Mouse (Mus musculus): ENCODE measurements at regions not wholly inside any gene's neighbourhood (a gene's known extent, or its start where the extent isn't known, plus 50 kb on each side); places are given as distances from the start of the nearest gene placed in this dataset.

- TF ChIP-seq TAL1 (conservative IDR thresholded peaks at IDR 0.05; ENCODE audit: low read depth, low read length) (no peak), GATA1 (IDR thresholded peaks at IDR 0.05; ENCODE audit: borderline replicate concordance, low read length) (no peak), CTCF (IDR thresholded peaks at IDR 0.05; ENCODE audit: low read depth, low read length) (no peak), GATA2 (IDR thresholded peaks at IDR 0.05; ENCODE audit: borderline replicate concordance, low read depth, low read length) (no peak), POLR2AphosphoS5 (IDR thresholded peaks at IDR 0.05; ENCODE audit: insufficient replicate concordance, low read depth, low read length) (no peak)
- DNase-seq (ENCODE audit: low spot score) (no peak), ATAC-seq (ENCODE audit: extremely low read depth, insufficient number of reproducible peaks, low FRiP score, poor library complexity, severe bottlenecking) (no peak)
- no peaks in the 10 kb centered on the region for H3K27me3 ChIP-seq (ENCODE audit: insufficient read depth, low read length)
- no peaks in the 10 kb centered on the region for H3K36me3 ChIP-seq (replicated peaks)
- H3K9me3 ChIP-seq (replicated peaks): no peaks in the 10 kb centered on the region
- no peaks in the 10 kb centered on the region for H3K4me1 ChIP-seq (ENCODE audit: insufficient read depth, low read depth, low read length)
- H3K4me3 ChIP-seq (ENCODE audit: low read depth, low read length): no peak overlapping the region
These were observed 787.8 kb downstream of the Ets1 start for GRCm38 (mm10) chr9:33423781-33424180.

GRCm38 (mm10) chr9:33436459-33436858 is 800.4 kb downstream of the Ets1 start:
- no peak for DNase-seq (ENCODE audit: low spot score)
- Histone ChIP-seq H3K9me3 (replicated peaks) (no peaks in the 10 kb centered on the region), H3K4me3 (ENCODE audit: low read depth, low read length) (no peak overlapping the region), H3K36me3 (replicated peaks) (no peaks in the 10 kb centered on the region), H3K27me3 (ENCODE audit: insufficient read depth, low read length) (no peaks in the 10 kb centered on the region), H3K4me1 (ENCODE audit: insufficient read depth, low read depth, low read length) (no peaks in the 10 kb centered on the region)
- ATAC-seq (ENCODE audit: extremely low read depth, insufficient number of reproducible peaks, low FRiP score, poor library complexity, severe bottlenecking): no peak
- TF ChIP-seq CTCF (IDR thresholded peaks at IDR 0.05; ENCODE audit: low read depth, low read length) (no peak), POLR2AphosphoS5 (IDR thresholded peaks at IDR 0.05; ENCODE audit: insufficient replicate concordance, low read depth, low read length) (no peak), GATA2 (IDR thresholded peaks at IDR 0.05; ENCODE audit: borderline replicate concordance, low read depth, low read length) (no peak), TAL1 (conservative IDR thresholded peaks at IDR 0.05; ENCODE audit: low read depth, low read length) (no peak), GATA1 (IDR thresholded peaks at IDR 0.05; ENCODE audit: borderline replicate concordance, low read length) (no peak)

GRCm38 (mm10) chr9:33442266-33442665 is 806.2 kb downstream of the Ets1 start:
- Histone ChIP-seq H3K9me3 (replicated peaks) (no peaks in the 10 kb centered on the region), H3K4me1 (ENCODE audit: insufficient read depth, low read depth, low read length) (no peaks in the 10 kb centered on the region), H3K4me3 (ENCODE audit: low read depth, low read length) (no peak overlapping the region), H3K27me3 (ENCODE audit: insufficient read depth, low read length) (no peaks in the 10 kb centered on the region), H3K36me3 (replicated peaks) (no peaks in the 10 kb centered on the region)
- DNase-seq (ENCODE audit: low spot score) (no peak), ATAC-seq (ENCODE audit: extremely low read depth, insufficient number of reproducible peaks, low FRiP score, poor library complexity, severe bottlenecking) (no peak)
- no peak for TF ChIP-seq GATA2 (IDR thresholded peaks at IDR 0.05; ENCODE audit: borderline replicate concordance, low read depth, low read length)
- no peak for TF ChIP-seq POLR2AphosphoS5 (IDR thresholded peaks at IDR 0.05; ENCODE audit: insufficient replicate concordance, low read depth, low read length)
- no peak for TF ChIP-seq TAL1 (conservative IDR thresholded peaks at IDR 0.05; ENCODE audit: low read depth, low read length)
- no peak for TF ChIP-seq CTCF (IDR thresholded peaks at IDR 0.05; ENCODE audit: low read depth, low read length)
- TF ChIP-seq GATA1 (IDR thresholded peaks at IDR 0.05; ENCODE audit: borderline replicate concordance, low read length): no peak

GRCm38 (mm10) chr9:33445902-33446301 is 809.9 kb downstream of the Ets1 start:
- Histone ChIP-seq H3K4me3 (ENCODE audit: low read depth, low read length) (no peak overlapping the region), H3K27me3 (ENCODE audit: insufficient read depth, low read length) (no peaks in the 10 kb centered on the region), H3K36me3 (replicated peaks) (no peaks in the 10 kb centered on the region), H3K4me1 (ENCODE audit: insufficient read depth, low read depth, low read length) (no peaks in the 10 kb centered on the region), H3K9me3 (replicated peaks) (no peaks in the 10 kb centered on the region)
- TF ChIP-seq GATA1 (IDR thresholded peaks at IDR 0.05; ENCODE audit: borderline replicate concordance, low read length): no peak
- no peak for TF ChIP-seq TAL1 (conservative IDR thresholded peaks at IDR 0.05; ENCODE audit: low read depth, low read length)
- TF ChIP-seq GATA2 (IDR thresholded peaks at IDR 0.05; ENCODE audit: borderline replicate concordance, low read depth, low read length): no peak
- TF ChIP-seq POLR2AphosphoS5 (IDR thresholded peaks at IDR 0.05; ENCODE audit: insufficient replicate concordance, low read depth, low read length): no peak
- no peak for TF ChIP-seq CTCF (IDR thresholded peaks at IDR 0.05; ENCODE audit: low read depth, low read length)
- DNase-seq (ENCODE audit: low spot score): no peak
- no peak for ATAC-seq (ENCODE audit: extremely low read depth, insufficient number of reproducible peaks, low FRiP score, poor library complexity, severe bottlenecking)

- ATAC-seq (ENCODE audit: extremely low read depth, insufficient number of reproducible peaks, low FRiP score, poor library complexity, severe bottlenecking) (no peak), DNase-seq (ENCODE audit: low spot score) (no peak)
- Histone ChIP-seq H3K27me3 (ENCODE audit: insufficient read depth, low read length) (no peaks in the 10 kb centered on the region), H3K9me3 (replicated peaks) (no peaks in the 10 kb centered on the region), H3K4me1 (ENCODE audit: insufficient read depth, low read depth, low read length) (no peaks in the 10 kb centered on the region), H3K4me3 (ENCODE audit: low read depth, low read length) (no peak overlapping the region), H3K36me3 (replicated peaks) (no peaks in the 10 kb centered on the region)
- TF ChIP-seq GATA1 (IDR thresholded peaks at IDR 0.05; ENCODE audit: borderline replicate concordance, low read length) (no peak), TAL1 (conservative IDR thresholded peaks at IDR 0.05; ENCODE audit: low read depth, low read length) (no peak), CTCF (IDR thresholded peaks at IDR 0.05; ENCODE audit: low read depth, low read length) (no peak), POLR2AphosphoS5 (IDR thresholded peaks at IDR 0.05; ENCODE audit: insufficient replicate concordance, low read depth, low read length) (no peak), GATA2 (IDR thresholded peaks at IDR 0.05; ENCODE audit: borderline replicate concordance, low read depth, low read length) (no peak)
These were observed 839.1 kb downstream of the Ets1 start for GRCm38 (mm10) chr9:33475106-33475505.

DNA sequence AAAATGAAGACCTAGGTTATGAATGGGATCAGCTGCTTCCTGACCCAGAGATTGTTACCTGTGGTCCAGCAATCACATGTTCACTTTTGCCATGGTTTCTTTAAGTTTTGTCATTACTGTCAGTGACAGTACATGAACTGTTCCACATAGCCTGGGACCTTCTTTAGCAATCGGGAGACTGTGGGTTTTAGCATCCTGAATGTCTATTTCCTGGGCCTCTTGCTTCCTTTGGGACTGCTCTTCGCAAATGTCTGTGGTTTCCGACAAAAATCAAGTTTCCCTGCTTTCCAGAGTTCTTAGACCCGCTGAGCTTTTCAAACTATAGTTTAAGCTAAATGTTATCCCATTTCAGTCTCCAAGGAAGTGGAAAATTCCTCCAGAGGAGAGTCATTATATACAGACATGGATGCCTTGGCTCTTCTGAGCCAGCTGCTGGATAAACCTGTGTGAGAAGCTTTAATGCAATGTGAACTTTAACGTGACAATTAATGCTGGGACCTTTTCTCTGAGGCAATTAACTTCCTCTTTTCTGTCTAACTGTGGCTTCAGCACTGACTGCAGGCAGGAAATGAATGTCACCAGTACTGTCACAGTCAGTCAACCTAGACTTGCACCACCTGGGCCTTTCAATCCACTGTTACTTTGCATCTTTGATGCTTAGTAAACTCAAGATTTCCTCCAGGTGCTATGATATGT is 847.0 kb downstream of the Ets1 start:
- Histone ChIP-seq H3K36me3 (replicated peaks) (no peaks in the 10 kb centered on the region), H3K4me3 (ENCODE audit: low read depth, low read length) (no peak overlapping the region), H3K27me3 (ENCODE audit: insufficient read depth, low read length) (no peaks in the 10 kb centered on the region), H3K9me3 (replicated peaks) (no peaks in the 10 kb centered on the region), H3K4me1 (ENCODE audit: insufficient read depth, low read depth, low read length) (no peaks in the 10 kb centered on the region)
- TF ChIP-seq TAL1 (conservative IDR thresholded peaks at IDR 0.05; ENCODE audit: low read depth, low read length) (no peak), POLR2AphosphoS5 (IDR thresholded peaks at IDR 0.05; ENCODE audit: insufficient replicate concordance, low read depth, low read length) (no peak), GATA1 (IDR thresholded peaks at IDR 0.05; ENCODE audit: borderline replicate concordance, low read length) (no peak), GATA2 (IDR thresholded peaks at IDR 0.05; ENCODE audit: borderline replicate concordance, low read depth, low read length) (no peak), CTCF (IDR thresholded peaks at IDR 0.05; ENCODE audit: low read depth, low read length) (no peak)
- DNase-seq (ENCODE audit: low spot score): no peak
- ATAC-seq (ENCODE audit: extremely low read depth, insufficient number of reproducible peaks, low FRiP score, poor library complexity, severe bottlenecking): no peak
